Mouse (Mus musculus) heart, embryonic 15.5 days (tissue): ENCODE measurements around the gene Dpep2nb. TPM values are rescaled to one million over a fixed set of nuclear protein-coding genes. Genes with fewer than 3 reads are reported as not detected.

Experiments used
- ATAC-seq: fragments of 200-750 bp; cut with Nextera tagmentation; replicated peaks from 2 replicates; pipeline ENCODE4 v1.8.0; 2017; ENCODE audit warnings: low read depth, moderate TSS enrichment; ENCODE audit not compliant: insufficient number of reproducible peaks, insufficient read depth, low FRiP score
- H3K27ac ChIP-seq: fragments of 300-500 bp; sonication (generic); 2 replicates; pipeline ENCODE4 v1.5.1; 2015; ENCODE audit warnings: mild to moderate bottlenecking, inconsistent platforms
- H3K27me3 ChIP-seq: fragments of 300-500 bp; sonication (generic); 2 replicates; pipeline ENCODE4 v1.6.1; 2015; ENCODE audit warnings: inconsistent platforms
- H3K36me3 ChIP-seq: fragments of 300-500 bp; sonication (generic); 2 replicates; pipeline ENCODE4 v1.6.1; 2015; ENCODE audit warnings: mild to moderate bottlenecking, inconsistent platforms
- H3K4me1 ChIP-seq: fragments of 300-500 bp; sonication (generic); replicated peaks from 2 replicates; pipeline ENCODE4 v1.6.1; 2015; ENCODE audit warnings: inconsistent platforms
- H3K4me2 ChIP-seq: fragments of 300-500 bp; sonication (generic); 2 replicates; pipeline ENCODE4 v1.6.1; 2015; ENCODE audit warnings: inconsistent platforms, mild to moderate bottlenecking, moderate library complexity
- H3K4me3 ChIP-seq: fragments of 300-500 bp; sonication (generic); 2 replicates; pipeline ENCODE4 v1.5.1; 2015; ENCODE audit warnings: mild to moderate bottlenecking, inconsistent platforms
- H3K9ac ChIP-seq: fragments of 300-500 bp; sonication (generic); 2 replicates; pipeline ENCODE4 v1.6.1; 2015; ENCODE audit warnings: mild to moderate bottlenecking, inconsistent platforms
- H3K9me3 ChIP-seq: fragments of 300-500 bp; sonication (generic); replicated peaks from 2 replicates; pipeline ENCODE4 v1.6.1; 2016; ENCODE audit warnings: inconsistent platforms
- WGBS: fragments of 180-500 bp; shearing (Covaris S2); methylation state at CpG from one replicate; pipeline ENCODE4 v1.1.7; 2015; ENCODE audit warnings: mixed read lengths; 5-methylcytosine and 5-hydroxymethylcytosine counted together
- polyA plus RNA-seq: library from polyadenylated mRNA; unstranded; fragments of >200 nt; fragmentation: Nextera tagmentation; extraction: Ambion mirVana; gene quantifications from 2 replicates; pipeline ENCODE4 v1.2.1, GENCODE M21; 2015

The Dpep2nb gene
- 0.29 TPM in 1 of 2 replicates, not detected in the other for polyA plus RNA-seq

GRCm38 (mm10) chr8:106005875-106006274 lies at the start of gene Dpep2nb:
Gene Dpep2nb, minus strand, starts transcription at chr8:106005975.
- WGBS, result 68% methylated on average over 4 of the region's 4 CpGs
- H3K4me1 ChIP-seq, result peaks cover 13% of the 10 kb centered on the region
- ATAC-seq, result no peak

GRCm38 (mm10) chr8:106055038-106055437 lies 49.3 kb upstream of the Dpep2nb start:
- H3K4me3 ChIP-seq, result no peak overlapping the region
- no peaks in the 10 kb centered on the region for H3K9me3 ChIP-seq
- no peak for ATAC-seq
- 63% methylated on average over 3 of the region's 3 CpGs for WGBS
- no peaks in the 10 kb centered on the region for H3K36me3 ChIP-seq
- H3K27me3 ChIP-seq, result no peaks in the 10 kb centered on the region
- H3K27ac ChIP-seq, result no peak overlapping the region; the same call in 1 of the 2 replicates
- no peak overlapping the region for H3K9ac ChIP-seq
- H3K4me2 ChIP-seq, result no peak overlapping the region
- peaks cover 9% of the 10 kb centered on the region; the same call in 1 of the 2 replicates for H3K4me1 ChIP-seq

More at GRCm38 (mm10) chr8:106005875-106006274, at the start of gene Dpep2nb:
- no peak within 1 kb of the TSS for H3K27ac ChIP-seq
- no peak within 1 kb of the TSS for H3K4me2 ChIP-seq
- no peak within 1 kb of the TSS for H3K4me3 ChIP-seq
- no peaks in the 10 kb centered on the region for H3K27me3 ChIP-seq
- no peaks in the 10 kb centered on the region for H3K36me3 ChIP-seq
- H3K9me3 ChIP-seq, result no peaks in the 10 kb centered on the region
- no peak within 1 kb of the TSS for H3K9ac ChIP-seq

- H3K9ac ChIP-seq, result no peak overlapping the region
- H3K9me3 ChIP-seq, result no peaks in the 10 kb centered on the region
- no peaks in the 10 kb centered on the region for H3K36me3 ChIP-seq
- peaks cover 9% of the 10 kb centered on the region; the same call in 1 of the 2 replicates for H3K4me1 ChIP-seq
- no peaks in the 10 kb centered on the region for H3K27me3 ChIP-seq
- WGBS, result 48% methylated on average over 6 of the region's 6 CpGs
- no peak overlapping the region for H3K4me2 ChIP-seq
- no peak for ATAC-seq
- H3K4me3 ChIP-seq, result no peak overlapping the region
- peak overlapping the region; percentile 35; the same call in 1 of the 2 replicates for H3K27ac ChIP-seq
Observed at GRCm38 (mm10) chr8:106054190-106054811, 48.5 kb upstream of the Dpep2nb start.

- Histone ChIP-seq H3K4me1 (no peaks in the 10 kb centered on the region), H3K27me3 (no peaks in the 10 kb centered on the region), H3K36me3 (no peaks in the 10 kb centered on the region), H3K9me3 (no peaks in the 10 kb centered on the region), H3K4me2 (no peak overlapping the region), H3K4me3 (no peak overlapping the region), H3K27ac (no peak overlapping the region), H3K9ac (no peak overlapping the region)
- 89% methylated on average over 9 of the region's 9 CpGs for WGBS
- ATAC-seq, result no peak
Observed at GRCm38 (mm10) chr8:106052510-106053089, 46.8 kb upstream of the Dpep2nb start.

- H3K4me3 ChIP-seq, result no peak overlapping the region
- 78% methylated on average over 3 of the region's 3 CpGs for WGBS
Observed at GRCm38 (mm10) chr8:106051068-106051467, 45.3 kb upstream of the Dpep2nb start.

GRCm38 (mm10) chr8:106049840-106050239 lies 44.1 kb upstream of the Dpep2nb start:
- Histone ChIP-seq H3K4me1 (no peaks in the 10 kb centered on the region), H3K4me2 (no peak overlapping the region), H3K27ac (no peak overlapping the region), H3K27me3 (no peaks in the 10 kb centered on the region), H3K4me3 (no peak overlapping the region), H3K9ac (no peak overlapping the region), H3K36me3 (0 out of 2 replicates have a peak, but pooled peaks cover 2% of the 10 kb centered on the region), H3K9me3 (no peaks in the 10 kb centered on the region)
- 87% methylated on average over 6 of the region's 6 CpGs for WGBS
- ATAC-seq, result no peak

More at GRCm38 (mm10) chr8:106051068-106051467, 45.3 kb upstream of the Dpep2nb start:
- Histone ChIP-seq H3K9me3 (no peaks in the 10 kb centered on the region), H3K4me1 (no peaks in the 10 kb centered on the region), H3K27ac (no peak overlapping the region), H3K27me3 (no peaks in the 10 kb centered on the region), H3K4me2 (no peak overlapping the region), H3K9ac (no peak overlapping the region), H3K36me3 (no peaks in the 10 kb centered on the region)
- no peak for ATAC-seq

- no peaks in the 10 kb centered on the region for H3K4me1 ChIP-seq
- no peak overlapping the region for H3K9ac ChIP-seq
- no peak overlapping the region for H3K27ac ChIP-seq
- ATAC-seq, result no peak
- WGBS, result 79% methylated on average over 5 of the region's 5 CpGs
- no peak overlapping the region for H3K4me2 ChIP-seq
- H3K4me3 ChIP-seq, result no peak overlapping the region
- 0 out of 2 replicates have a peak, but pooled peaks cover 4% of the 10 kb centered on the region for H3K36me3 ChIP-seq
- no peaks in the 10 kb centered on the region for H3K27me3 ChIP-seq
- no peaks in the 10 kb centered on the region for H3K9me3 ChIP-seq
Observed at GRCm38 (mm10) chr8:106047854-106048630, 42.3 kb upstream of the Dpep2nb start.

GRCm38 (mm10) chr8:106046872-106047559 lies 41.2 kb upstream of the Dpep2nb start:
- Histone ChIP-seq H3K4me2 (no peak overlapping the region), H3K27ac (no peak overlapping the region), H3K9ac (no peak overlapping the region), H3K9me3 (no peaks in the 10 kb centered on the region), H3K4me3 (no peak overlapping the region), H3K27me3 (no peaks in the 10 kb centered on the region), H3K36me3 (peaks cover 4% of the 10 kb centered on the region; the same call in 1 of the 2 replicates), H3K4me1 (no peaks in the 10 kb centered on the region)
- 87% methylated on average over 11 of the region's 11 CpGs for WGBS
- ATAC-seq, result no peak

- Histone ChIP-seq H3K4me1 (no peaks in the 10 kb centered on the region), H3K9me3 (no peaks in the 10 kb centered on the region), H3K27me3 (no peaks in the 10 kb centered on the region), H3K27ac (no peak overlapping the region), H3K4me3 (no peak overlapping the region), H3K9ac (no peak overlapping the region), H3K4me2 (no peak overlapping the region), H3K36me3 (peaks cover 4% of the 10 kb centered on the region; the same call in 1 of the 2 replicates)
- ATAC-seq, result no peak
- WGBS, result 63% methylated on average over 3 of the region's 3 CpGs
Observed at GRCm38 (mm10) chr8:106044151-106044550, 38.4 kb upstream of the Dpep2nb start.

- no peaks in the 10 kb centered on the region for H3K9me3 ChIP-seq
- H3K36me3 ChIP-seq, result peaks cover 4% of the 10 kb centered on the region; the same call in 1 of the 2 replicates
- no peaks in the 10 kb centered on the region for H3K4me1 ChIP-seq
- no peak overlapping the region for H3K9ac ChIP-seq
- H3K27ac ChIP-seq, result no peak overlapping the region
- no peak overlapping the region for H3K4me3 ChIP-seq
- no peak overlapping the region for H3K4me2 ChIP-seq
- WGBS, result 69% methylated on average over 2 of the region's 2 CpGs
- no peaks in the 10 kb centered on the region for H3K27me3 ChIP-seq
- no peak for ATAC-seq
Observed at GRCm38 (mm10) chr8:106043055-106043454, 37.3 kb upstream of the Dpep2nb start.

- 53% methylated on average over 4 of the region's 4 CpGs for WGBS
- ATAC-seq, result no peak
- Histone ChIP-seq H3K27me3 (no peaks in the 10 kb centered on the region), H3K4me1 (no peaks in the 10 kb centered on the region), H3K9me3 (no peaks in the 10 kb centered on the region), H3K4me2 (no peak overlapping the region), H3K27ac (no peak overlapping the region), H3K36me3 (peaks cover 4% of the 10 kb centered on the region; the same call in 1 of the 2 replicates), H3K4me3 (no peak overlapping the region), H3K9ac (no peak overlapping the region)
Observed at GRCm38 (mm10) chr8:106040218-106040617, 34.4 kb upstream of the Dpep2nb start.
